Mouse (Mus musculus) C2C12 (cell line): ENCODE measurements at regions not wholly inside any gene's neighbourhood (a gene's known extent, or its start where the extent isn't known, plus 50 kb on each side); places are given as distances from the start of the nearest gene placed in this dataset.

ENCODE experiments used
- CEBPB ChIP-seq: IDR thresholded peaks from one replicate; pipeline ENCODE4 v1.6.1; 2011; ENCODE audit warnings: low read depth, mild to moderate bottlenecking, control low read depth, moderate library complexity
- CTCF ChIP-seq: IDR thresholded peaks from one replicate; pipeline ENCODE4 v1.5.1; 2011; ENCODE audit not compliant: control insufficient read depth, insufficient read depth, insufficient read length
- FOSL1 ChIP-seq: IDR thresholded peaks from one replicate; pipeline ENCODE4 v1.8.0; 2011; ENCODE audit warnings: mild to moderate bottlenecking, low read length; ENCODE audit not compliant: poor library complexity, insufficient read depth, severe bottlenecking
- MYOD1 ChIP-seq: IDR thresholded peaks from one replicate; pipeline ENCODE4 v1.6.1; 2011; ENCODE audit warnings: low read depth; ENCODE audit not compliant: control insufficient read depth, insufficient read length
- MYOG ChIP-seq: IDR thresholded peaks from one replicate; pipeline ENCODE4 v1.6.1; 2011; ENCODE audit not compliant: control insufficient read depth, insufficient read length; ENCODE audit errors: extremely low read depth
- USF1 ChIP-seq: IDR thresholded peaks from one replicate; pipeline ENCODE4 v1.6.1; 2011; ENCODE audit warnings: low read depth, mild to moderate bottlenecking, control low read depth, moderate library complexity

- TF ChIP-seq CTCF (no peak), MYOG (no peak), MYOD1 (no peak), USF1 (no peak), CEBPB (no peak), FOSL1 (no peak)
These were observed 449.5 kb downstream of the Rapgef2 start for GRCm38 (mm10) chr3:78836824-78837223.
